Mouse (Mus musculus) E14TG2a.4 (cell line): ENCODE data around the gene Bpnt1.

Experiments used
- CTCF ChIP-seq: conservative IDR thresholded peaks from 2 replicates; pipeline ENCODE4 v1.5.1; 2014; ENCODE audit warnings: low read length
- POU5F1 ChIP-seq: IDR thresholded peaks from 2 replicates; pipeline ENCODE4 v1.6.1; 2014; ENCODE audit warnings: low read length, borderline replicate concordance

DNA sequence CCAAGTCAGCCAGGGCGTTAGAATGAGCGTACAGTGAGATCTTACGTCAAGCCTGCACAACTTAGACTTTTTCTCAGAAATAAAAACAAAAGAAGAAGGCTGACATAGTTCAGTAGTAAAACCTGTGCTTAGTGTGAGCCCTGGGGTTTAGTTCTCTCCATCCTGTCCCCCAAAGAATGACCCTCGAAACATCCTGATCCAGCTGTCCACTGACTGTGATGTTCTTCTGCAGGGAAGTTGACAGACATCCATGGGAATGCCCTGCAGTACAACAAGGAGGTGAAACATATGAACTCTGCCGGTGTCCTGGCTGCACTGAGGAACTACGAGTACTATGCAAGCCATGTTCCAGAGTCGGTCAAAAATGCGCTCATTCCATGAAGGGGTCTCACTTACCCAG lies 24.3 kb downstream of the Bpnt1 start:
- TF ChIP-seq CTCF (no peak), POU5F1 (no peak)
